Mouse (Mus musculus) frontal cortex, postnatal 10 days (tissue): Measurements from ENCODE around the gene Dgki.
"Not testable (repeated sequence)": the region's sequence is repeated elsewhere in the genome, so short reads cannot be mapped to it uniquely, and the experiment has no call there.

Experiments
- DNase-seq, 2 experiments: peaks; one replicate each; pipeline ENCODE4 v3.0.0; 2022; ENCODE audit warnings: low spot score in 2 of 2, mixed read lengths in 1 of 2

Gene Dgki

GRCm38 (mm10) chr6:37150483-37150882 lies 149.5 kb downstream of the Dgki start:
- no peak for DNase-seq

DNA sequence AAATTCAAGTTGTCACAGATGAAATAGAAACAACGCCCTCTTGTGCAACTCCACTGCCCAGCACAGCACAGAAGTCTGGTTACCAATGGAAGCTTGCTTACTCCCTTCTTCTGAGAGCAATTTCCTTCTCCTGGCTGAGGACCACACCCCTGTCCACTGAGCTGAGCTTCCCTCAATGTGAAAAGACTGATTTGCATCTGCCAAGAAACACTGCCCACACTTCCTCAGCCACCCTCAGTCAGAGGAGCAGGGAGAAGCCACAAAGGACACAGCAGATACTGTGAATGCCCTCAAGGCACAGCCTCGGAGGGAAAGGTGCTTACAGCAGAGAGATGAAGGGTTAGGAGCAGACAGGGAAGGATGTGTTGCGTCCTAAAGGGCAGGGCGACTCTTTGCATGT lies 149.9 kb downstream of the Dgki start:
- DNase-seq = no peak

GRCm38 (mm10) chr6:37149196-37149595 lies 150.8 kb downstream of the Dgki start:
- DNase-seq = no peak

- no peak for DNase-seq
Measured at GRCm38 (mm10) chr6:37147431-37148022, 152.5 kb downstream of the Dgki start.

- no peak for DNase-seq
Measured at GRCm38 (mm10) chr6:37143867-37144163, 156.2 kb downstream of the Dgki start.

- no peak for DNase-seq
Measured at GRCm38 (mm10) chr6:37142991-37143866, 156.8 kb downstream of the Dgki start.

DNA sequence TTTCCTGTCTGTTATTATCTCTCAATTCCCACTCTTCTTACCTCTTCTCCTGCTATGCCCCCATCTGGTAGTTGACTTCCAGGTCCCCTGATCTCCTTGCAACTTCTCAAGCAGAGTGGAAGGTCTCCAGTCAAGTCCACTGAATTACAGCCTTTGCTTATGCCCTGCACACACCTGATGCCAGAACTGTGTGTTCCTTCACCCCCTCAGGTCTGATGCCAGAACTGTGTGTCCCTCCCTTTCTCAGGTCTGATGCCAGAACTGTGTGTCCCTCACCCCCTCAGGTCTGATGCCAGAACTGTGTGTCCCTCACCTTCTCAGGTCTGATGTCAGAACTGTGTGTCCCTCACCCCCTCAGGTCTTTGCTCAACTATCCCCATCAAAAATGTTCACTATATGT lies 161.2 kb downstream of the Dgki start:
- DNase-seq = no peak

DNA sequence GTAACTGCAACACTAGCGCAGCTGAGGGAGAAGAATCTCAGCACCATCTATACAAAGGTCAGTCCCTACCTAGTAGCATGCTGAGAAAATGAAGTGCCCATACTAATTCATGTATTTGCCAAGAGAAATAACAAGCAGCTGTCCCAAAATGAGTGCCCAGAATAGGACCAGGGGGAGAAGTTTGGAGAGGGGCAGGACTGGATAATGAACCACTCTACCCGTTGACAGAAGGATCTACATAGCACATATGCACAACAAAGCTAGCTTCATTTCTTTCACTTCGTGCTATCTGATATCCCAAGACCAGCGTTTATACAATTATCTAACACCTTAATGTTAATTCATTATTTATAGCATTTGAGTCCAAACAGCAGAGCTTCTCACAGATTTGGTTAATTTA lies 168.7 kb downstream of the Dgki start:
- DNase-seq = no peak

DNA sequence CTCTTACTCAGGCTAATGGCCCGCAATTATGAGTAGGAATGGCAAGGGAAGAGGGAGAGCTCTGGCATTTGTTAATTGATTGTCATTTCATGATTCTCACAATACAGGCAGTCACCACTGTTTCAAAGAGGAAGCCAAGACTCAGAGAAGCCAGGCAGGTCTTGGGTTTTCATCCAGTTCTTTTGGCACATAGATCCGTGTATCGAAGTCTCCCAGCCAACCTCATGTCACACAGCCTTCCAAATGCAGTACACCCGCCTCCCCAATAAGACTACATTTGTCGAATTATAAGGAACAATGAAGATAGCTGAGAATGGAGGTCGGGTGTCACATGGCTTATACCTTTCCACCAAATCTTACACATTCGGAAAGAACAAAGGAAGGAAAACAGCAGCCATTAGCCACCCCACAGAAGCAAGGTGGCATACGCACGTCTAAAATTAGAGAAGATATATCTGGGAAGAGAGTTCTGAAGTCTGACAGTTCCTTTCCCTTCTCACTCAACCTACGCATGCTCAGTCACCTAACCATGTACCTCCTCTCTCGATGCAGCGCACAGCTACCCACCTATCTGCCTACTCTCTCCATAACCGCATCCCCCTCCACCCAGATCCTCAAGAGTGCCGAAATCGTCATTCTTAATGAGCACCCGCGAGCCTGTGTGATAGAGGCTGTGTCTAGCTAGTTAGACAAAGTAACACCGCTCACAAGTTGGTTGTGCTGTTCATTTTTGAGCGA lies 179.4 kb downstream of the Dgki start:
- no peak for DNase-seq

- DNase-seq = no peak
Measured at GRCm38 (mm10) chr6:37119205-37119604, 180.8 kb downstream of the Dgki start.

DNA sequence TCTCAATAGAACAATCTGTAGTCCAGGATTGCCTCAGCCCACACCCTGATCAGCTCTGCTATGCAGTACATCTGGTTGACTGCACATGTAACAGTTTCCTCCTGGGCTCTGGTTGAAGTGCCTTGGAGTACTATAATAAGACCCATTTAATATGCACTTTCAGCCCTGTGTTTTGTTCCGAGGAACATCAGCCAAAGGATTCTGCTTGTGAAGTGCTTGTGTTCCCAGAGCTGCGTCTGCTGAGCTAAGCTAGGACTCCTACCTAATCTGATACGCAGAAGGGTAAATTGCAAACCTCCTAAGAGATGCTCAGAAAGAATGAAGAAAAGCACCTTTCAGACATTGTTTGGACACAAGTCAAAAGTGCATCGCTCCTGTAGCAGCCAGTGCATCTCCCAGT lies 186.9 kb downstream of the Dgki start:
- no peak for DNase-seq

DNA sequence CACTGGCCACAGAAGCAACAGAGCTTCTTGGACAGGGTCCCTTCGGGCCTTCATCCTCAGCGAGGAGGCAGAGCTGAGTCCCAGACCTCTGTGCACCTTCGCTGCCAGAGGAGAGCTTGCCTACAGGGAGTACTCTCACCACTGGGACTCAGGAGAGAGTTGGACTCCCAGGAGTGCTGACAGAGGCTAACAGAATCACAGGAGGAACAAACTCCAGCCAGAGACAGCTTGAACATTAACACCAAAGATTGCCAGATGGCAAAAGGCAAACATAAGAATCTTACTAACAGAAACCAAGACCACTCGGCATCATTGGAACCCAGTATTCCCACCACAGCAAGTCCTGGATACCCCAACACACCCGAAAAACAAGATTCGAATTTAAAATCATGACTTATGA lies 193.7 kb downstream of the Dgki start:
- not testable (repeated sequence) for DNase-seq

DNA sequence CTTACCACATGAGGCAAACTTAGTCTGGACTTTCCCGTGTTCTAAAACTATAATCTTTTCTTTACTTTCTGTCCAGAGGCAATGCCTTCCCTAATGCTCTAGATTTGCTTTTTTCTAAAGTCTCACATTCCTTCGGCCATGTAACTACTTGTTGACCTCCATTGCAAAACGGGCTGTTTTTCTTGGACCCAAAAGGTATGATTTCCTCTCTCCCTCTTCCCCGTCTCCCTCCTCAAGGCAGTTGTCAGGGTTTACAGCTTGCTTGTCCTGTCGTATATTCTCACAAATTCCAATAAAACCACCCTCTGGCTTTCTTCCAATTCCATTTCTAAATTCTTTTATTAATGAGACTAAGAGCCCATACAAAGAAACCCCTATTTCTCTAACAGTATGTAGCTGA lies 199.6 kb downstream of the Dgki start:
- no peak for DNase-seq

- peak; percentile 56 to 81 for DNase-seq
Measured at GRCm38 (mm10) chr6:37097356-37098155, 202.4 kb downstream of the Dgki start.

DNA sequence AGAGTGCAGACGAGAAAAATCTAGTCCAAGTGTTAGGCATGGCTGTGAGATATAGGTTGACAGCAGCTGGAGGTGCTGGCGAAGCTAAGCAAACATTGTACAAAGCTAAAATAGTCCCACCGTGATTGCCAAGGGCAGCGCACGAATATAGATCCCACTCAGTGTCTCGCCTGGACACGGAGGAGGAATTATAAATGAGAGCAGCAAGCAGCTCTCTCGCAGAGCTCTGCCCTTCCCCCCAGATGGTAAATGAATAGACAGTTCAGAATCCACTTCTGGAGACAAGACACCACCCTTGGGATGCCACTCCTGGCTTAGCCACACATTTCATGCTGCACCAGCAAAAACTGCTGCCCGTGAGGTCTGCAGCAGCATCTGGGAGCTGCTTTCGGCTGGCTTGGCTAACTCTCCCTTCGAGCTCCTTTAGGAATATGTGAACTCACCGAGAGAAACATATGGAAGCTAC lies 203.1 kb downstream of the Dgki start:
- peak in 1 of 2 experiments; percentile 20 for DNase-seq

- no peak for DNase-seq
Measured at GRCm38 (mm10) chr6:37089148-37090111, 210.6 kb downstream of the Dgki start.

DNA sequence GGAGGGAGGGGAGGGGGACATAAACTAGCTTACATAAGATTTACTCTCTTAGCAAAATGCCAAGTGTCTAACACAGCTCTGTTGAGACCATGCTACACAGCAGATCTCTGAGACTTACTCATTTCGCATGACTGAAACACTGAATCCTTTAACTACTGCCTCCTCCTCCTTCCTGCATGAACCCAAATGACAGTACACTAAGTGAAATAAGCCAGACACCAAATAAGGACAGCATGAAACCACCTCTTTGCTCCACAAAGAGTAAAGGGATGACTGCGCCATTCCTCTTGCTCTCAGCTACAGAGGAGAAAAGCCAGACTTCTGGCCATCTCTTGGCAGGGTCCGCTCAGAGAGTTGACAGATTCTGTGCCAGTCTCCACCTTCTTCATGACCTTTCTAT lies 217.0 kb downstream of the Dgki start:
- no peak for DNase-seq

GRCm38 (mm10) chr6:37072401-37073016 lies 227.5 kb downstream of the Dgki start:
- DNase-seq = no peak

DNA sequence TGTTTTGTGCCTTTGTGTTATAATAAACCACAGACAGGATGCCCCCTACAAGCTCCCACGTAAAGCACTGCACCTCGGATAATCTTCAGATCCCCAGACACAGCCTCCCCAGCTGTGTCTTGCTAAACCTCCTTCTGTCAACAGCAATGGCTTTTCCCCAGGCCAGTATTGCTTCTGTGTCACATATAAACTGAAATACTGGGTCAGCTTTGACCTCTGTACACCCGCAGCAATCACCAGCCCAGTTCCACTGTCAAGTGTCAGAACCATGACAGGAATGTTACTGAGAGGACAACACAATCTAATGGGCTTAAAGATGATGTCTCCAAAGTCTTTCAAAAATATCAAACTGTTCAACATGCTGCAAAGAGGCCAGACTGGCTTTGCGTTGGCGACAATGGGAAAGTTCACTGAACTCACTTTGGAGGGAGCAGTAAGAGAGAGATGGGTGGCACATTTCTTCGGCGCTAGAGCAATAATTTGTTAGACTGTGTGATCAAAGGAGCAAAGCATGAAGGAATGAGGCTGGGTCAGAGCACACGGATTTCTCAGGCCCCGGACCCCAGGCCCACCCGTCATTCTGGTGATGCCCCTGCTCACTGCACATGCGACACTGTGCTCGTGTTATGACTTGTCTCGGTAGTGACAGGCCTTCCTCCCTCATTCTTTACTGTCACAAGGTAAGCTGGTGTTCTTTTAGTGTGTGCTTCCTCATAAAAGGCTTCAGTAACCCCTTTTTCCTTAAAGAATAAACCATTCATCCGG lies 230.0 kb downstream of the Dgki start:
- DNase-seq = no peak

DNA sequence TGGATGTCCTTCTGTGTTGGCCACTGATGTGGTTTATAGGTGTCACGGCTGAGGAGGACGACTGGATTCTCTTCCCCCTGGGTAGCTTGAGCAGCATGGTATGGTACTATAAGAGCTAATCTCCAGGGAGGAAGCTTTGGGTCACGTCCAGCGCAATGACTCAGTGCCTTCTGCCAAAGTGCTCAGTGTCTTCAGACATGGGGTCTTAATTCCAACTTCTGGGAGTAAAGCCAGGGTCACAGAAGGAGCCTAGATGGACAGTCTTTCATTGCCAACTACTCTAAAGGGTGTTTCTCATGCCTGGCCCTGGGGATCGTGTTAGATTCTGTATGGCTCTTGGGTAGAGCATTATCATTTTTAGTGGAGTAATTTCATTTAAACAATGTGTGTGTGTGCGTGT lies 231.2 kb downstream of the Dgki start:
- no peak for DNase-seq
